Mouse (Mus musculus): ENCODE results near the gene Ccdc82. TPM values are rescaled to one million over a fixed set of nuclear protein-coding genes. Genes with fewer than 3 reads are reported as not detected.

Ccdc82 gene
- polyA plus RNA-seq, 1 experiment = 33.4 TPM

- Histone ChIP-seq H3K4me1 (ENCODE audit: control insufficient read depth, insufficient read depth, low read length) (peaks cover 3% of the 10 kb centered on the region; the same call in 1 of the 2 replicates), H3K27ac (ENCODE audit: insufficient read depth, low read length) (no peak overlapping the region), H3K27me3 (ENCODE audit: control insufficient read depth, insufficient read depth, low read length) (no peaks in the 10 kb centered on the region), H3K4me3 (replicated peaks; ENCODE audit: insufficient read depth, low read depth, low read length) (no peak overlapping the region)
- 79% methylated on average over 8 of the region's 8 CpGs for WGBS
- no peak for TF ChIP-seq CTCF (IDR thresholded peaks at IDR 0.05; ENCODE audit: borderline replicate concordance, insufficient read depth, low read depth, low read length)
- TF ChIP-seq POLR2A (IDR thresholded peaks at IDR 0.05; ENCODE audit: borderline replicate concordance, insufficient read depth, low read length) = no peak
- no peak for DNase-seq
Observed at GRCm38 (mm10) chr9:13308718-13309117, 62.0 kb downstream of the Ccdc82 start.

GRCm38 (mm10) chr9:13309807-13310206 lies 63.1 kb downstream of the Ccdc82 start:
- Histone ChIP-seq H3K27ac (ENCODE audit: insufficient read depth, low read length) (no peak overlapping the region), H3K4me1 (ENCODE audit: control insufficient read depth, insufficient read depth, low read length) (no peaks in the 10 kb centered on the region; the same call in 1 of the 2 replicates), H3K4me3 (replicated peaks; ENCODE audit: insufficient read depth, low read depth, low read length) (no peak overlapping the region), H3K27me3 (ENCODE audit: control insufficient read depth, insufficient read depth, low read length) (no peaks in the 10 kb centered on the region)
- DNase-seq = no peak
- 72% methylated on average over 7 of the region's 7 CpGs for WGBS
- no peak for TF ChIP-seq CTCF (IDR thresholded peaks at IDR 0.05; ENCODE audit: borderline replicate concordance, insufficient read depth, low read depth, low read length)
- TF ChIP-seq POLR2A (IDR thresholded peaks at IDR 0.05; ENCODE audit: borderline replicate concordance, insufficient read depth, low read length) = no peak

DNA sequence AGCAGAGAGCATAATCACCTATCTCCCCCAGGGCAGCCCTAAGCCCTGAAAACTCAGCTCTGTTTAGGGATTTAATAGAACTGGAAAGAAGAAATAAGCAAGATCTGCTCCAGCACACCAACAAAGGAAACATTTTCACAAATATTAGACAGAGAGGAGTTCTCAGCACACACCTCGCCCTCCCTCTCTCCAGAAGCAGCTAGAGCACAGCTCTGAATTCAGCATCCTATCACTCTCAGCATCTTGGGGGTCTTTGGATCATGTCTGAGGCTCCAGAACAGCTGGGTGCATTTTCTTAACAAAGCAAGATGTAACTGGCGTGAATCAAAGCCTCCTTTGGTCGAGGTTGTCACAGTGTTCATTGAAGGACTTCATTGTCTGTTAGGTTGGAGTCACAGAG lies 63.5 kb downstream of the Ccdc82 start:
- 62% methylated on average over 3 of the region's 3 CpGs for WGBS
- DNase-seq = no peak
- Histone ChIP-seq H3K4me3 (replicated peaks; ENCODE audit: insufficient read depth, low read depth, low read length) (no peak overlapping the region), H3K27me3 (ENCODE audit: control insufficient read depth, insufficient read depth, low read length) (no peaks in the 10 kb centered on the region), H3K27ac (ENCODE audit: insufficient read depth, low read length) (no peak overlapping the region), H3K4me1 (ENCODE audit: control insufficient read depth, insufficient read depth, low read length) (peaks cover under 1% of the 10 kb centered on the region; the same call in 1 of the 2 replicates)
- TF ChIP-seq POLR2A (IDR thresholded peaks at IDR 0.05; ENCODE audit: borderline replicate concordance, insufficient read depth, low read length) = no peak
- no peak for TF ChIP-seq CTCF (IDR thresholded peaks at IDR 0.05; ENCODE audit: borderline replicate concordance, insufficient read depth, low read depth, low read length)

GRCm38 (mm10) chr9:13311094-13311493 lies 64.3 kb downstream of the Ccdc82 start:
- TF ChIP-seq POLR2A (IDR thresholded peaks at IDR 0.05; ENCODE audit: borderline replicate concordance, insufficient read depth, low read length) (no peak), CTCF (IDR thresholded peaks at IDR 0.05; ENCODE audit: borderline replicate concordance, insufficient read depth, low read depth, low read length) (no peak)
- Histone ChIP-seq H3K27me3 (ENCODE audit: control insufficient read depth, insufficient read depth, low read length) (no peaks in the 10 kb centered on the region), H3K27ac (ENCODE audit: insufficient read depth, low read length) (no peak overlapping the region), H3K4me1 (ENCODE audit: control insufficient read depth, insufficient read depth, low read length) (peaks cover 2% of the 10 kb centered on the region; the same call in 1 of the 2 replicates), H3K4me3 (replicated peaks; ENCODE audit: insufficient read depth, low read depth, low read length) (no peak overlapping the region)
- 12% methylated on average over 2 of the region's 2 CpGs for WGBS
- no peak for DNase-seq

DNA sequence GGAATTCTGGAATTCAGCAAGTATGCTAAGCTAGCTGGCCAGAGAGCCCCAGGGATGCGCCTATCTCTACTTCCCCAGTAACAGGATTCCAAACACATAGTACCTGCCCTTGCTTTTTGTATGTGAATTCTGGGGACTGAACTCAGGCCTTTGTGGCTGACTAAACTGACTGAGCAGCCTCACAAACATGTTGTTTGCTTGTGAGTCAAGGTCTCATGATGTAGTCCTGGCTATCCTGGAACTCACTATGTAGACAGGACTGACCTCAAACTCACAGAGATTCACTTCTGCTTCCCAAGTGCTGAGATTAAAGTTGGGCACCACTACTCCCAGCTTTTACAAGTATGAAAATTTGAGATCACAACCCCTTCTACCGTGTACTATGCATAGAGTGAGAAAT lies 67.2 kb downstream of the Ccdc82 start:
- Histone ChIP-seq H3K4me3 (replicated peaks; ENCODE audit: insufficient read depth, low read depth, low read length) (no peak overlapping the region), H3K27ac (ENCODE audit: insufficient read depth, low read length) (no peak overlapping the region), H3K4me1 (ENCODE audit: control insufficient read depth, insufficient read depth, low read length) (peaks cover 2% of the 10 kb centered on the region; the same call in 1 of the 2 replicates), H3K27me3 (ENCODE audit: control insufficient read depth, insufficient read depth, low read length) (no peaks in the 10 kb centered on the region)
- no peak for TF ChIP-seq CTCF (IDR thresholded peaks at IDR 0.05; ENCODE audit: borderline replicate concordance, insufficient read depth, low read depth, low read length)
- DNase-seq = no peak
- 94% methylated on average over 2 of the region's 2 CpGs for WGBS

DNA sequence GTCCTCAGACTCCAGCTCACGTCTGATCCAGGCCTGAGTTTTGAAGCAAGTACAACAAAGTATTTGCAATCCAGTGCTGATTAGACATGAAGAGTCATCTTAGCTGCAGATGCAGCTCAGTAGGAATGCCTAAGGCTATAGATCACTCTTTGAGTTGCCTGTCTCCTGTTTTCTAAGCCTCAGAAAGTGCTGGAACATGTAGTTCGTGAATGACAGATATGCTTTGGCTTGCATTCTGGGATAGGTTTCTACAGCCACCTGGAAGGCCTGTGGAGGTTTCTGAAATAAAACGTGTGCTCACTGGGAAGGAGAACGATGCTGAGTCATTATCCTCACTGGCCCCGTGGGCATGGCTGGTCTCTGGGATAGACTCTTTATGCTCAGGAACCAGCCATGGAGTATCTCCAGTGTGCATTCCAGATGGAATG lies 67.8 kb downstream of the Ccdc82 start:
- 24% methylated on average over 5 of the region's 5 CpGs for WGBS
- peak in 1 of 2 experiments; percentile 38 for DNase-seq

GRCm38 (mm10) chr9:13315393-13315792 lies 68.6 kb downstream of the Ccdc82 start:
- H3K4me3 ChIP-seq (replicated peaks; ENCODE audit: insufficient read depth, low read depth, low read length) = no peak overlapping the region
- WGBS = 84% methylated on average over 5 of the region's 5 CpGs
- H3K27ac ChIP-seq (ENCODE audit: insufficient read depth, low read length) = 0 out of 2 replicates have a peak overlapping the region, but pooled peaks have one; percentile 35
- H3K27me3 ChIP-seq (ENCODE audit: control insufficient read depth, insufficient read depth, low read length) = no peaks in the 10 kb centered on the region
- TF ChIP-seq POLR2A (IDR thresholded peaks at IDR 0.05; ENCODE audit: borderline replicate concordance, insufficient read depth, low read length) = no peak
- no peak for TF ChIP-seq CTCF (IDR thresholded peaks at IDR 0.05; ENCODE audit: borderline replicate concordance, insufficient read depth, low read depth, low read length)
- no peak for DNase-seq
- peaks cover 2% of the 10 kb centered on the region; the same call in 1 of the 2 replicates for H3K4me1 ChIP-seq (ENCODE audit: control insufficient read depth, insufficient read depth, low read length)

More for the DNA sequence above, 67.8 kb downstream of the Ccdc82 start:
- Histone ChIP-seq H3K4me3 (replicated peaks; ENCODE audit: insufficient read depth, low read depth, low read length) (no peak overlapping the region), H3K27me3 (ENCODE audit: control insufficient read depth, insufficient read depth, low read length) (no peaks in the 10 kb centered on the region), H3K27ac (ENCODE audit: insufficient read depth, low read length) (no peak overlapping the region), H3K4me1 (ENCODE audit: control insufficient read depth, insufficient read depth, low read length) (peaks cover 2% of the 10 kb centered on the region; the same call in 1 of the 2 replicates)
- no peak for TF ChIP-seq POLR2A (IDR thresholded peaks at IDR 0.05; ENCODE audit: borderline replicate concordance, insufficient read depth, low read length)
- TF ChIP-seq CTCF (IDR thresholded peaks at IDR 0.05; ENCODE audit: borderline replicate concordance, insufficient read depth, low read depth, low read length) = no peak

- WGBS = 93% methylated on average over 2 of the region's 2 CpGs
- H3K4me3 ChIP-seq (replicated peaks; ENCODE audit: insufficient read depth, low read depth, low read length) = no peak overlapping the region
- DNase-seq = no peak
- no peaks in the 10 kb centered on the region for H3K27me3 ChIP-seq (ENCODE audit: control insufficient read depth, insufficient read depth, low read length)
- H3K4me1 ChIP-seq (ENCODE audit: control insufficient read depth, insufficient read depth, low read length) = peaks cover 9% of the 10 kb centered on the region; the same call in 1 of the 2 replicates
- no peak for TF ChIP-seq POLR2A (IDR thresholded peaks at IDR 0.05; ENCODE audit: borderline replicate concordance, insufficient read depth, low read length)
- TF ChIP-seq CTCF (IDR thresholded peaks at IDR 0.05; ENCODE audit: borderline replicate concordance, insufficient read depth, low read depth, low read length) = no peak
- no peak overlapping the region for H3K27ac ChIP-seq (ENCODE audit: insufficient read depth, low read length)
Observed at GRCm38 (mm10) chr9:13319566-13319965, 72.8 kb downstream of the Ccdc82 start.
